Mouse (Mus musculus) spleen, adult 2 months (tissue): ENCODE measurements around the gene Rab3gap2. TPM values are rescaled to one million over a fixed set of nuclear protein-coding genes. Genes with fewer than 3 reads are reported as not detected.

Source experiments
- DNase-seq, 2 experiments: peaks; one replicate each; pipeline versions ENCODE4 v3.0.0 to v3.0.0-alpha.2; 2012 to 2021; ENCODE audit warnings: low spot score in 2 of 2, low read depth in 1 of 2
- H3K27ac ChIP-seq: fragments of 200-500 bp; 2 replicates; pipeline ENCODE4 v1.5.1; 2012; ENCODE audit warnings: low read length, inconsistent platforms; ENCODE audit not compliant: insufficient read depth
- H3K27me3 ChIP-seq: fragments of 200-500 bp; 2 replicates; pipeline ENCODE4 v1.6.1; 2012; ENCODE audit warnings: mild to moderate bottlenecking, moderate library complexity, low read length, inconsistent platforms; ENCODE audit not compliant: control insufficient read depth, insufficient read depth
- H3K36me3 ChIP-seq: fragments of 200-500 bp; 2 replicates; pipeline ENCODE4 v1.6.1; 2012; ENCODE audit warnings: mild to moderate bottlenecking, low read length, inconsistent platforms; ENCODE audit not compliant: control insufficient read depth, insufficient read depth
- H3K4me1 ChIP-seq: fragments of 200-500 bp; 2 replicates; pipeline ENCODE4 v1.6.1; 2011; ENCODE audit warnings: inconsistent platforms; ENCODE audit not compliant: control insufficient read depth, insufficient read depth, insufficient read length
- H3K4me3 ChIP-seq: fragments of 200-500 bp; 2 replicates; pipeline ENCODE4 v1.5.1; 2011; ENCODE audit warnings: mild to moderate bottlenecking, inconsistent platforms; ENCODE audit not compliant: insufficient read depth, insufficient read length; ENCODE audit errors: extremely low read depth
- CTCF ChIP-seq: fragments of 200-500 bp; IDR thresholded peaks from 2 replicates; pipeline ENCODE4 v1.5.1; 2011; ENCODE audit warnings: mild to moderate bottlenecking, inconsistent platforms; ENCODE audit not compliant: insufficient read depth, insufficient read length, insufficient replicate concordance; ENCODE audit errors: extremely low read depth
- POLR2A ChIP-seq: fragments of 200-500 bp; IDR thresholded peaks from 2 replicates; pipeline ENCODE4 v1.6.1; 2011; ENCODE audit warnings: low read depth, low read length, inconsistent platforms
- WGBS: fragments of 180-500 bp; shearing (Covaris S2); methylation state at CpG from one replicate; pipeline ENCODE4 v1.1.7; 2018; 5-methylcytosine and 5-hydroxymethylcytosine counted together
- polyA plus RNA-seq: library from polyadenylated mRNA; depleted of rRNA; stranded (reverse); fragments of >200 nt; gene quantifications from 2 replicates; pipeline ENCODE4 v1.2.3, GENCODE M21; 2012

The Rab3gap2 gene
- polyA plus RNA-seq, 1 experiment: 17.1 TPM

DNA sequence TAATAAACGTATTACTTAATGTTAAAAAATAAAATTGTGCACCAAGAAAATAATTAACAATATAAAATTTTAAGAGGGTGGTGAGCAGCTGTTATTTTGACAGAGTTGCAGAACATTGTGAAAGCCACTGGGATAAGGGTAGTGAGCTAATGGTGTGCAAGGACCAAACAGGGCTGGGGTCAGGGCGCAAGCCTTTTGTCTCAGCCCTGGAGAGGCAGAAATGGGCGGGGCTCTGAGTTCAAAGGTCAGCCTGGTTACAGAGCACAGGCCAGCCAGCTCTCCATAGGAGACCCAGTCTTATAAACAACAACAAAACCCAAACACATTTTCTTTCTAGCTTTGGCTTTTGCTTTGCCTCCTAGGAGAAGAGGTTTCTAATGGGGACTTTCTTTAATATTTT, 52.8 kb downstream of the Rab3gap2 start:
- Histone ChIP-seq H3K36me3 (peaks cover 33% of the 10 kb centered on the region), H3K27ac (no peak overlapping the region), H3K4me3 (no peak overlapping the region)

DNA sequence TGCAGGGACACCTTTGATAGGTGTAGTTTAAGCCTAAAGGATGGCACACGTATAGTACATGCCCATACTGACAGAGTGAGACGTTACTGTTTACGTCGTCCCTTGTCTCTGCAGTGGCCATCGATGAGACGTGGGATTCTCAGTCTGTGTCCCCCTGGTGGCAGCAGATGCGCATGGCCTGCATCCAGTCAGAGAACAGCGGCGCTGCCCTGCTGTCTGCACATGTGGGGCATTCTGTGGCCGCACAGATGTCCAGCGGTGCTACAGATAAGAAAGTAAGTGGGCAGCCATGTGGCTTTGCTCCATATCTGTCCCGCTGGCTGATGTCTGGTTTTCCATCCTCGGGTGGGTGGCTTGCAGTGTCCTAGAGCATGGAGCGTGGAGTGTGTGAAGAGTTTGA, 58.6 kb downstream of the Rab3gap2 start:
- Histone ChIP-seq H3K27ac (no peak overlapping the region), H3K36me3 (peaks cover 36% of the 10 kb centered on the region), H3K27me3 (no peaks in the 10 kb centered on the region), H3K4me3 (no peak overlapping the region), H3K4me1 (no peaks in the 10 kb centered on the region)
- WGBS: 85% methylated on average over 14 of the region's 14 CpGs
- DNase-seq: no peak
- peak; percentile 28; the same call in 1 of the 2 replicates for TF ChIP-seq CTCF
- TF ChIP-seq POLR2A: no peak

More for the DNA sequence above, 52.8 kb downstream of the Rab3gap2 start:
- TF ChIP-seq POLR2A: no peak
- TF ChIP-seq CTCF: no peak
- no peak for DNase-seq
- Histone ChIP-seq H3K27me3 (no peaks in the 10 kb centered on the region), H3K4me1 (no peaks in the 10 kb centered on the region)
- 92% methylated on average over 3 of the region's 3 CpGs for WGBS

DNA sequence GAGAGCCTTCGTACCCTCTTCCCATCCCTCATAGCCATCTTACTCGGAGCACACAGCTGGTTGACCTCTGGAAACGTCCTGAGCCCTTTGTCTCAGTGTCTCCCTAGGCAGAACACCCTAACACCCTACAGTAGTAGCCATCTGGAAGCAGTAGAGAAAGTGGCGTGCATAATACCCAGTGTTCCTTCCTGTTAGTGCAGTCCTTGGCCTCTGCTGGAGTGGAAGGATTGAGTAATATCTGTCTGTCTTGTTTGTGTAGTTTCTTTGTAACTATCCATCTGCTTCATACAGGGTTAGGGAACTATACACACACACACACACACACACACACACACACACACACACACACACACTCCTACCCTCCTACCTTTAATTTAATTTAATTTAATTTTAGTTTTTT, 64.8 kb downstream of the Rab3gap2 start:
- no peak for DNase-seq
- no peaks in the 10 kb centered on the region for H3K27me3 ChIP-seq
- 82% methylated on average over 4 of the region's 4 CpGs for WGBS
- H3K4me3 ChIP-seq: no peak overlapping the region
- peaks cover 34% of the 10 kb centered on the region for H3K36me3 ChIP-seq
- TF ChIP-seq CTCF (no peak), POLR2A (no peak)
- no peaks in the 10 kb centered on the region for H3K4me1 ChIP-seq
- H3K27ac ChIP-seq: no peak overlapping the region

DNA sequence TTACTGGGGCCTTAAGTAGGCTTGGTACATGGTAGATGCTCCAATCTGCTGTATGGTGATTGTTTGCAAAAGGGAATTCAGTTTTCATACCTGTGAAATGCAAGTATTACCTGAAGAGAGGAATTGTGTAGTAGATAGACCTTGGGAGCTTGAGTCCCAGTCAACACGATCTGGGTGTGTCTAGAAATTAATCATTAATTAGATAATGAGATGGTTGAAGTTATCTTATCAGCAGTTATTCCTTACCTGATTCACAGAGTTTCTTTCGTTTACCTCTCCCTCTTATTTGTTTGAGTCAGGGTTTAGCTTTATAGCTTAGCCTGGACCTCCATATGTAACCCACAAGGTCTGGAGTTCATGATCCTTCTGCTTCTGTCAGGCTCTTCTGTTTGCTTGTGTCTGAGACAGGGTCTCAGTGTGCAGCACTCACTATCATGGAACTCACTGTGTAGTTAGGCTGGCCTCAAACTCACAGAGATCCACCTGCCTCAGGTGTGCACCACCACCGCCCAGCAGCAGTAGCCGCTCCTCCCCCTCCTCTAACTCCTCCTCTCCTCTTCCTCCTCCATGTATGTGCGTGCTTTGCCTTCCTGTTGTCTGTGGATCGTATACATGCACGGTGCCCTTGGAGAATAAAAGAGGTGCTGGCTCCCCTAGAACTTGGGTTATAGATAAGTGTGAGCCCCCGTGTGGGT, 66.6 kb downstream of the Rab3gap2 start:
- TF ChIP-seq CTCF (no peak), POLR2A (no peak)
- Histone ChIP-seq H3K4me3 (no peak overlapping the region), H3K27ac (no peak overlapping the region), H3K27me3 (no peaks in the 10 kb centered on the region), H3K36me3 (peaks cover 25% of the 10 kb centered on the region), H3K4me1 (no peaks in the 10 kb centered on the region)
- no peak for DNase-seq
- 93% methylated on average over 8 of the region's 8 CpGs for WGBS

DNA sequence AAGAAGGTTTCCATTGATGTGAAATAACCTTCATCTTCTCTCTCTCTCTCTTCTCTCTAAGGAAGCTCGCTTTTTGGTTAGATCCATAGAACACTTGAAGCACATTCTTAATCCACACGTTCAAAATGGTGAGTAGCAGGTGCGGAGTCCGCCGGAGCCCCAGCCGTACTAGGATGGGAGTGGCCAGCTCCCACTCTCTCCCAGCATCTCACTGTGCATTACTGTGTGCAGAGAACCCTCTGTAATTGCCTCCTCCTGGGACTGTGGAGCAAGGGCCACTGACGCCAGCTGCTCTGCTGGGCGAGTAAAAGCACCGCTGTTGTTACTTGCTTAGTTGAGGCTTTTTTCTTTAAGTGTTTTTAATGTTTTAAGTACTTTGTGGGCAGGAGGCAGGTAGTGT, 67.5 kb downstream of the Rab3gap2 start:
- Histone ChIP-seq H3K4me1 (no peaks in the 10 kb centered on the region), H3K36me3 (peaks cover 26% of the 10 kb centered on the region), H3K4me3 (no peak overlapping the region), H3K27ac (no peak overlapping the region), H3K27me3 (no peaks in the 10 kb centered on the region)
- WGBS: 95% methylated on average over 9 of the region's 9 CpGs
- no peak for DNase-seq
- TF ChIP-seq POLR2A (no peak), CTCF (no peak)

DNA sequence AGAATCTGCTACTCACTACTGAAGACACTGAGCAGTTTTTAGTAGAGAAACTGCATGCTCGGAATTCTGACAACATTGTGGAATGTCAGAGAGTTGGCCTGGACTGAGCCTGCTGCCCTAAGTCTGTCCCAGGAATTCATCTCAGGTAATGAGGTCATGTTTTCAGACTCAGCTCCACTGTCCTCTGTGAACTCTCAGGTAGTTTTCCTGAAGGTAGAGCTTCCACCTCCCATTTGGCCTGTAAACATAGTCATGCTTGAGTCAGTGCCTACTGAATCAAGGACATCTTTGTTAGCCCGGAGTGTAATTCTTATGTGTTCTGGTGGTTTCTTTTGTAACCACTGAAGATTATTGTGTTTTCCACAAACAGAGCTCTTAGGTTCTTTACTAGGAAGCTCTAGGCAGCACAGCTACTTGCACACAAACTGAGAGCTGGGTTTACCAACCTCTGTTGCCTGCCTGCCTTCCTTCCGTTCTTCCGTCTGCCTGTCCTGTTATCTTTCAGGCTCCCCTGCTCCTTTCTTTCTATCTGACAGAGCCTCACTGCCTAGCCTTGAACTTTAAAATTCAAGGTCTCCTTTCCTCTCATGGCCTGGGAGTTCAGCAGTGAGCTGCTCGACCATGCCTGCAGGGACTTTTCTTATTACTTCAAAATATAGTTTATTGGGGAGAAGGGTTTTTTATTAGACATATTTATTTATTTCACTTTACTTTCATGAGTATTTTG, 71.1 kb downstream of the Rab3gap2 start:
- no peak overlapping the region for H3K27ac ChIP-seq
- H3K27me3 ChIP-seq: no peaks in the 10 kb centered on the region
- no peaks in the 10 kb centered on the region for H3K4me1 ChIP-seq
- no peak overlapping the region for H3K4me3 ChIP-seq
- TF ChIP-seq CTCF (no peak), POLR2A (no peak)
- no peak for DNase-seq
- WGBS: 83% methylated on average over 5 of the region's 5 CpGs
- H3K36me3 ChIP-seq: peaks cover 31% of the 10 kb centered on the region

DNA sequence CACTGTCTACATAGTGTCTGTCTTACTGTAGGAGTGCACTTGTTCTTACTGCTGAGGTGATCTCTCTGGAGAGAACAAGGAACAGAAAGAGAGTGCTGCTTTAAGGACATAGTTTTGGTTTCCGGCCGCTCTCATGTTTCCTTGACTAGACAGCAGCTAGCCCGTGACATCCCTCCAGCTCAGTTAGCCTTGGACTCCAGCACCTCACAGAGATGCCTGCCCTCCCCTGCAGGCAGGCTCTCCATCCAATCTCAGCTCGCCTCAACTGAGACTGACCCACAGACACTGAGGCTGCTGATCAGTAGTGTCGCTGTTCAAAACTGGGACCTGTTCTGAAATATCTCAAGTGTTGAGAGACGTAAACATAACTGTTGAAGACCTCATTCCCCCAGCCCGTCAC, 72.1 kb downstream of the Rab3gap2 start:
- no peaks in the 10 kb centered on the region for H3K4me1 ChIP-seq
- peaks cover 37% of the 10 kb centered on the region for H3K36me3 ChIP-seq
- 91% methylated on average over 7 of the region's 7 CpGs for WGBS
- no peak for TF ChIP-seq POLR2A
- no peak for TF ChIP-seq CTCF
- H3K27ac ChIP-seq: no peak overlapping the region
- no peaks in the 10 kb centered on the region for H3K27me3 ChIP-seq
- no peak overlapping the region for H3K4me3 ChIP-seq
- no peak for DNase-seq
